Mouse (Mus musculus): ENCODE data around the gene Tbl3.
A peak's percentile ranks its signal among the peaks of the same experiment; 100 is the strongest.

Gene Tbl3

GRCm38 (mm10) chr17:24706982-24707800 lies at the start of gene Tbl3:
Gene Tbl3, minus strand, starts transcription at chr17:24707660.
- peak; percentile 97 for DNase-seq

GRCm38 (mm10) chr17:24752415-24753394 lies 45.2 kb upstream of the Tbl3 start, which contains the start of gene Hs3st6:
Gene Hs3st6, plus strand, starts transcription at chr17:24752988.
- DNase-seq = peak; percentile 78

GRCm38 (mm10) chr17:24751528-24751927 lies 44.1 kb upstream of the Tbl3 start:
- DNase-seq = no peak

GRCm38 (mm10) chr17:24746986-24747385 lies 39.5 kb upstream of the Tbl3 start:
- DNase-seq = no peak

GRCm38 (mm10) chr17:24745526-24746497 lies 38.4 kb upstream of the Tbl3 start:
- peak; percentile 91 for DNase-seq

- no peak for DNase-seq
Measured at GRCm38 (mm10) chr17:24744381-24744780, 36.9 kb upstream of the Tbl3 start.

GRCm38 (mm10) chr17:24743896-24744295 lies 36.4 kb upstream of the Tbl3 start:
- DNase-seq = no peak

GRCm38 (mm10) chr17:24742307-24742706 lies 34.8 kb upstream of the Tbl3 start:
- DNase-seq = no peak

GRCm38 (mm10) chr17:24739926-24740325 lies 32.5 kb upstream of the Tbl3 start:
- no peak for DNase-seq

- no peak for DNase-seq
Measured at GRCm38 (mm10) chr17:24738238-24738637, 30.8 kb upstream of the Tbl3 start.

GRCm38 (mm10) chr17:24737135-24737810 lies 29.8 kb upstream of the Tbl3 start:
- no peak for DNase-seq

- peak; percentile 99 for DNase-seq
Measured at GRCm38 (mm10) chr17:24736330-24737051, 29.0 kb upstream of the Tbl3 start, which contains the start of gene Msrb1. Gene Msrb1, plus strand, starts transcription at chr17:24736642.

GRCm38 (mm10) chr17:24735446-24735845 lies 28.0 kb upstream of the Tbl3 start:
- no peak for DNase-seq

- no peak for DNase-seq
Measured at GRCm38 (mm10) chr17:24734513-24734912, 27.1 kb upstream of the Tbl3 start.

- DNase-seq = no peak
Measured at GRCm38 (mm10) chr17:24733434-24734050, 26.1 kb upstream of the Tbl3 start.

GRCm38 (mm10) chr17:24732233-24732935 lies 24.9 kb upstream of the Tbl3 start:
- no peak for DNase-seq

GRCm38 (mm10) chr17:24730787-24731186 lies 23.3 kb upstream of the Tbl3 start:
- no peak for DNase-seq

- no peak for DNase-seq
Measured at GRCm38 (mm10) chr17:24729067-24729466, 21.6 kb upstream of the Tbl3 start.

GRCm38 (mm10) chr17:24728184-24728583 lies 20.7 kb upstream of the Tbl3 start:
- no peak for DNase-seq

GRCm38 (mm10) chr17:24727618-24728017 lies 20.2 kb upstream of the Tbl3 start, which contains the start of gene Rpl3l:
Gene Rpl3l, plus strand, starts transcription at chr17:24727820.
- no peak for DNase-seq

All from embryo, embryonic 11 days (tissue).